Mouse (Mus musculus): ENCODE results near the gene Unc5a.

DNA sequence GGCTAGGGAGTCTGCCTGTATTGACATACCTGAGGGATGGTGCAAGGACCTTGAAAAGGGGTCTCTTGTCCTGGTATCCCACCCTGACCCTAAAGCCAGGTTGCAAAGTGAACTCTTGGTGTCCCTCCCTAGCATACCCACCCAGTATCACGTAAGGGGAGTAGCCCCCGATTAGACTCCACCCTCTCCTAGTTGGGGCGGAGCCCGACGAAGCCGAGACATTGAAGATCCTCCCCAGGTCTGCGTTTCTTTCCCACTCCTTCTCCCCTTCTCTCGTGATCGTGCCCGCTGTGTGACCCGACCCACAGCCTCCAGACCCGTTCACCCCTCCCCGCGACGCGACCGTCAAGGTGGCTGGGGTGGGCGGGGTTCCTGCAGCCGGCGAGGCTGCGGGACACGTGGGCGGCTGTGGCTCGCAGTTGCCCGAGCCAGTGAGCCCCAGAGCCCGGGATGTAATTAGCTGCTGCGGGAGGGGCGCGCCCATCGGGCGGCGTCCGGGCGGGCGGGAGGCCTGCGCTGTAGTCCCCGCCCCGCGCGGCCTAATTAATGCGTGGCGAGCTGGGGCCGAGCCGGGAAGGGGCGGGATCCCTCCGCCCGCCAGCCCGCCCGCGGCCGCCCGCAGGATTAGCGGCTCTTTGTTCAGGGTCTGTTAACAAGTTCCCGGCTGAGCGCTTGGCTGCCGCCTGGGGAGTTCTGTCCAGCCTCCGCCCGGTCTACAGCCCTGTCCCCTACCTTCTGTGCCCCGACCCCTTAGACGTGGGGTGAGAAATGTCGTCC is 6.7 kb downstream of the Unc5a start:
- no peak for TF ChIP-seq CTCF (conservative IDR thresholded peaks at IDR 0.05 in 1 of 2, IDR thresholded peaks at IDR 0.05 in 1 of 2; ENCODE audit: low read depth in 2 of 2, low read length in 2 of 2)
- TF ChIP-seq POLR2A (IDR thresholded peaks at IDR 0.05; ENCODE audit: low read depth, low read length) = no peak
- TF ChIP-seq EP300 (IDR thresholded peaks at IDR 0.05; ENCODE audit: low read length) = no peak

Measured in CH12.LX (cell line).